ENCODE assay signal across 17 mouse cellular contexts in the genomic region with DNA sequence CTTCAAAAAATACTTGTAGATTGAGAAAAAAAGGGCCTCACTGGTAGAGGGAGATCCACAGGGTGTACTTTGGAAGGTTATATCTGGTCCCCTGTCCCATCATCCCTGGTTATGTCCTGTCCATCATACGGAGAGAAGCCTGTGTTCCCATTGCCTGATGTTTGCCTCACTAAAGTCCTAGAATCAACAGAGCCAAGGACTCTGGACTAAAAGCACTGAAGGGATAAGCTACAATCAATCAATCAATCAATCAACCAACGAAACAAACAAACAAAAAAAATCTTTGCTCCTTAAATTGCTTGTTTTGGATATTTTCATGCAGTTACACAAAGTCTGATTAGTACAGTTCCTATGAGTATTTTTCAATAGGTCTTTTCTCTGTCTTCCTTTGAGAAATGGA.
A peak's percentile ranks its signal among the peaks of the same experiment; 100 is the strongest.
DNase-seq lines count a peak whose midpoint lies in the region; ATAC-seq and TF ChIP-seq lines count a peak whose summit lies in the region.
"Had no signal": no experiment of that assay in that cellular context is flagged by ENCODE, and none has a peak within 500 bp of the region (broad histone marks: within the 10 kb centered on the region; RNA-seq: fewer than 3 reads in every experiment).

No protein-coding gene starts in this region.

- TF ChIP-seq POLR2A in liver, adult 2 months (IDR thresholded peaks at IDR 0.05; ENCODE audit: extremely low read depth, insufficient read depth, low read length): no peak

- no peaks in the 10 kb centered on the region for H3K79me2 ChIP-seq in liver, adult 2 months (ENCODE audit: control insufficient read depth, insufficient read depth, low read length)

- no peak overlapping the region for H3K9ac ChIP-seq in liver, adult 2 months (ENCODE audit: low read depth, low read length)
- no peak overlapping the region for H3K9ac ChIP-seq in liver, embryonic 12.5 days

- 21% methylated on average over 2 of the region's 2 CpGs for WGBS in liver, adult 2 months
- 51% methylated on average over 2 of the region's 2 CpGs for WGBS in liver, embryonic 12.5 days (ENCODE audit: insufficient replicate concordance)

- peak; percentile 91 for DNase-seq in liver, adult 2 months (ENCODE audit: extremely low read depth, low read depth, low spot score)
- DNase-seq: adrenal gland, adult 2 months; adrenal gland, adult 8-10 months; adrenal gland, postnatal 10 days; adrenal gland, postnatal 14 days; adrenal gland, postnatal 25 days; adrenal gland, postnatal 36 days; B cell, adult 2 months; cerebellum, adult 11 months; cerebellum, adult 11-12 months; cerebellum, adult 18-20 months had no signal

- no peaks in the 10 kb centered on the region for H3K9me3 ChIP-seq in liver, embryonic 12.5 days (replicated peaks)
- H3K9me3 ChIP-seq: G1E had no signal

- no peaks in the 10 kb centered on the region for H3K36me3 ChIP-seq in liver, adult 2 months (ENCODE audit: control insufficient read depth, insufficient read depth, low read length)
- H3K36me3 ChIP-seq in liver, embryonic 12.5 days: no peaks in the 10 kb centered on the region
- H3K36me3 ChIP-seq: G1E had no signal

- ATAC-seq in liver, embryonic 12.5 days: no peak
- ATAC-seq: activated CD4-positive, CD25-positive, alpha-beta regulatory T cell, adult 4 months; CD4-positive, CD25-positive, alpha-beta regulatory T cell, adult 4 months; Patski had no signal

- H3K4me3 ChIP-seq in liver, adult 2 months (ENCODE audit: insufficient read depth, low read depth, low read length): no peak overlapping the region
- H3K4me3 ChIP-seq in liver, embryonic 12.5 days: no peak overlapping the region

- H3K27me3 ChIP-seq in liver, adult 2 months (ENCODE audit: control insufficient read depth, insufficient read depth, low read length): no peaks in the 10 kb centered on the region
- no peaks in the 10 kb centered on the region for H3K27me3 ChIP-seq in liver, embryonic 12.5 days (replicated peaks)
- H3K27me3 ChIP-seq: CH12.LX had no signal

- H3K4me1 ChIP-seq in liver, adult 2 months (ENCODE audit: control insufficient read depth, insufficient read depth, low read length): peaks cover 14% of the 10 kb centered on the region
- H3K4me1 ChIP-seq in liver, embryonic 12.5 days: no peaks in the 10 kb centered on the region

- H3K4me2 ChIP-seq in liver, embryonic 12.5 days: no peak overlapping the region

- no peak for TF ChIP-seq CTCF in liver, adult 2 months (IDR thresholded peaks at IDR 0.05; ENCODE audit: low read depth, low read length)

- H3K27ac ChIP-seq in liver, adult 2 months (replicated peaks; ENCODE audit: insufficient read depth, low read depth, low read length): no peak overlapping the region
- H3K27ac ChIP-seq in liver, embryonic 12.5 days: no peak overlapping the region
